Mouse (Mus musculus) lung, postnatal 0 days (tissue): Measurements from ENCODE around the gene Il17a. TPM values are rescaled to one million over a fixed set of nuclear protein-coding genes. Genes with fewer than 3 reads are reported as not detected.

Experiments
- ATAC-seq: fragments of 200-750 bp; cut with Nextera tagmentation; 2 replicates; pipeline ENCODE4 v1.8.0; 2017; ENCODE audit warnings: moderate library complexity
- DNase-seq: peaks from one replicate; pipeline ENCODE4 v3.0.0-alpha.2; 2016; ENCODE audit warnings: low spot score
- H3K27ac ChIP-seq: fragments of 300-500 bp; sonication (generic); 2 replicates; pipeline ENCODE4 v1.5.1; 2014; ENCODE audit warnings: antibody characterized with exemption, mild to moderate bottlenecking, low read length, mixed read lengths
- H3K27me3 ChIP-seq: fragments of 300-500 bp; sonication (generic); replicated peaks from 2 replicates; pipeline ENCODE4 v1.6.1; 2014; ENCODE audit warnings: low read length, mixed read lengths; ENCODE audit not compliant: insufficient read depth
- H3K36me3 ChIP-seq: fragments of 300-500 bp; sonication (generic); 2 replicates; pipeline ENCODE4 v1.6.1; 2014; ENCODE audit warnings: low read length, mixed read lengths; ENCODE audit not compliant: insufficient read depth
- H3K4me1 ChIP-seq: fragments of 300-500 bp; sonication (generic); 2 replicates; pipeline ENCODE4 v1.6.1; 2014; ENCODE audit warnings: antibody characterized with exemption, low read depth, low read length, mixed read lengths; ENCODE audit not compliant: insufficient read depth
- H3K4me2 ChIP-seq: fragments of 300-500 bp; sonication (generic); replicated peaks from 2 replicates; pipeline ENCODE4 v1.6.1; 2014; ENCODE audit warnings: low read depth, mild to moderate bottlenecking, low read length, moderate library complexity, mixed read lengths
- H3K4me3 ChIP-seq: fragments of 300-500 bp; sonication (generic); 2 replicates; pipeline ENCODE4 v1.5.1; 2014; ENCODE audit warnings: low read depth, low read length
- H3K9ac ChIP-seq: fragments of 300-500 bp; sonication (generic); replicated peaks from 2 replicates; pipeline ENCODE4 v1.6.1; 2014; ENCODE audit warnings: low read depth, mild to moderate bottlenecking
- H3K9me3 ChIP-seq: fragments of 300-500 bp; sonication (generic); 2 replicates; pipeline ENCODE4 v1.6.1; 2016; ENCODE audit warnings: low read length, mixed read lengths
- CTCF ChIP-seq: IDR thresholded peaks from 2 replicates; pipeline ENCODE4 v1.5.1; 2016; ENCODE audit warnings: antibody characterized with exemption, mild to moderate bottlenecking
- EP300 ChIP-seq: IDR thresholded peaks from 2 replicates; pipeline ENCODE4 v1.6.1; 2016; ENCODE audit warnings: antibody characterized with exemption, mild to moderate bottlenecking, control low read depth
- WGBS: fragments of 180-500 bp; shearing (Covaris S2); extraction: QIAGEN DNeasy Blood & Tissue Kit; methylation state at CpG from one replicate; pipeline ENCODE4 v1.1.7; 2014; 5-methylcytosine and 5-hydroxymethylcytosine counted together
- polyA plus RNA-seq: library from polyadenylated mRNA; unstranded; fragments of >200 nt; fragmentation: Nextera tagmentation; extraction: Ambion mirVana; gene quantifications from 2 replicates; pipeline ENCODE4 v1.2.1, GENCODE M21; 2015

Gene Il17a
- polyA plus RNA-seq = not detected in 2 replicates

DNA sequence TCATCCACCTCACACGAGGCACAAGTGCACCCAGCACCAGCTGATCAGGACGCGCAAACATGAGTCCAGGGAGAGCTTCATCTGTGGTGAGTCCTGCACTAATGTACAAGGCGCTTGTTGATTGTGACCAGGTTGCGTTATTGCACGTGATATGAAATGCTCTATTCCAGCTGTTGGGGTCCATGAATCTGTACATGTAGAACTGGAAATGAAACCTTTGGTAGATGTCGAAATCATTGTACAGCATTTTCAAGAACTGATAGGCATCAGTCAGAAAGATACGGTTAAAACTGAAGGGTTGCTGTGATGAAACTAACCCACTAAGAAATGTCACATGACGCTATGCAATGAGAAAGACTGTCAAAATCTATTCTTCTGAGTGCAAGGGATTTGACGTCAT is at the start of gene Il17a:
Gene Il17a (plus strand): TSS at position 3 of the 400 bp plus-strand sequence.
- Histone ChIP-seq H3K9ac (no peak within 1 kb of the TSS), H3K4me2 (no peak within 1 kb of the TSS), H3K27ac (no peak within 1 kb of the TSS), H3K4me3 (no peak within 1 kb of the TSS), H3K27me3 (no peaks in the 10 kb centered on the region), H3K9me3 (no peaks in the 10 kb centered on the region), H3K4me1 (no peaks in the 10 kb centered on the region), H3K36me3 (no peaks in the 10 kb centered on the region)
- 83% methylated on average over 10 of the region's 10 CpGs for WGBS
- ATAC-seq (no peak), DNase-seq (no peak)
- TF ChIP-seq CTCF (no peak), EP300 (no peak)

DNA sequence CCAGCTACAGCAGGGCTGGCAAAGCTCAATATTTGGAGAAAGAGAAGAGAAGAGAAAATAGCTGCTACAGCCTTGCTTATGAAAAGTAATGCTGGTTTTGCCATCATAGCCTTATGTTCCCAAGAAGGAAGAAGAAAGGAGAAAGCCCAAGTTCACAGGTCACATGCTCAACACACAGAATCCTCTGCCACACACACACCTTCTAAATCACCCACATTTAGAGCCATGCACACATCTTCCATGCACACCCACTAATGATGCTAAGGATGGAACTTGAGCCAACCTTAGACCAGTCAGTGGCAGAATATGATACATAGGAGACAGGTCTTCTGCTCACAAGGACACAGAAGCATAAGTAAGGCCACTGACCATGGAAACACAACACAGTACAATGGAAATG is 47.9 kb upstream of the Il17a start:
- TF ChIP-seq CTCF = no peak
- no peak for TF ChIP-seq EP300
- Histone ChIP-seq H3K4me1 (no peaks in the 10 kb centered on the region), H3K36me3 (no peaks in the 10 kb centered on the region), H3K9me3 (no peaks in the 10 kb centered on the region), H3K4me2 (no peak overlapping the region), H3K4me3 (no peak overlapping the region), H3K9ac (no peak overlapping the region), H3K27ac (no peak overlapping the region), H3K27me3 (no peaks in the 10 kb centered on the region)
- DNase-seq = no peak
- no peak for ATAC-seq

DNA sequence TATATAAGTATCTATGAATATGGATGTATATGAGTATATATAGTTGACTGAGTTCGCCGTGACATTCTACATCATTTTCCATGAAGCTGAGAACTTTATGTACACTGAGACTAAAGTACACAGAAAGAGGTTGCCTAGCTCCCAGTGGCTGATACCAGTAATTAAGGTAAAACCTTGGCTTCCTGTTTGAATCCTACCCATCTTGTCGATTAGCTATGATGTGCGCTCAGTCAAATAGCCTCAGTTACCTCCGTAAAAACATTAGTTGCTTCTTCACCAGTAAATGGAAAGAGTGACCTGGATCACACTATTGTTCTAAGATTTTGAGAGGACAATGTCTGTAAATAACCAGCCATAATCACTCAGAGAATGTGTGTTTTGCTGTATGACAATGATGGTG is 47.3 kb upstream of the Il17a start:
- no peak overlapping the region for H3K4me3 ChIP-seq
- no peak overlapping the region for H3K4me2 ChIP-seq
- no peak overlapping the region for H3K27ac ChIP-seq
- no peak for DNase-seq
- ATAC-seq = no peak
- no peaks in the 10 kb centered on the region for H3K27me3 ChIP-seq
- no peak for TF ChIP-seq CTCF
- H3K9ac ChIP-seq = no peak overlapping the region
- no peaks in the 10 kb centered on the region for H3K36me3 ChIP-seq
- H3K9me3 ChIP-seq = no peaks in the 10 kb centered on the region
- WGBS = 91% methylated on average over 5 of the region's 5 CpGs
- H3K4me1 ChIP-seq = no peaks in the 10 kb centered on the region

DNA sequence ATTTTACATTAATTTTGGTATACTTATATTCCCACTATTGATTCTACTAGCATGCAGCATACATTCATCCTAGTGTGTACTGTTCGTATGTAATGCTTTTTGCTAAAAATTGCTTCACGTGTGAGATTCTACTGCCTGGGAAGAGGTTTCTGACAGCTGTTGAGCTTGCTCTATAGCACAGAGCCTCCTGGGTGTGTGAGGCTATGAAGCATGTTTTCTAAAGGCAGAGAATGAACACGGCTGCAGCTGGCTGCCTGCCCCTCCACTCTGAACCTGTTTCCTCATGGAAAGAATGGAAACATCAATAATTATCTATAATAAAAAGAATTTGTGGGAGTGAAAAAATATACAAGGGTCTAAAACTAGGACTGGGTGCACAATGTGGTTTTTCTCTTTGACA is 46.9 kb upstream of the Il17a start:
- Histone ChIP-seq H3K27ac (no peak overlapping the region), H3K4me3 (no peak overlapping the region), H3K9me3 (no peaks in the 10 kb centered on the region), H3K9ac (no peak overlapping the region), H3K27me3 (no peaks in the 10 kb centered on the region), H3K4me2 (no peak overlapping the region), H3K4me1 (no peaks in the 10 kb centered on the region), H3K36me3 (no peaks in the 10 kb centered on the region)
- ATAC-seq (no peak), DNase-seq (no peak)
- WGBS = 73% methylated on average over 3 of the region's 3 CpGs
- TF ChIP-seq EP300 = no peak
- no peak for TF ChIP-seq CTCF

DNA sequence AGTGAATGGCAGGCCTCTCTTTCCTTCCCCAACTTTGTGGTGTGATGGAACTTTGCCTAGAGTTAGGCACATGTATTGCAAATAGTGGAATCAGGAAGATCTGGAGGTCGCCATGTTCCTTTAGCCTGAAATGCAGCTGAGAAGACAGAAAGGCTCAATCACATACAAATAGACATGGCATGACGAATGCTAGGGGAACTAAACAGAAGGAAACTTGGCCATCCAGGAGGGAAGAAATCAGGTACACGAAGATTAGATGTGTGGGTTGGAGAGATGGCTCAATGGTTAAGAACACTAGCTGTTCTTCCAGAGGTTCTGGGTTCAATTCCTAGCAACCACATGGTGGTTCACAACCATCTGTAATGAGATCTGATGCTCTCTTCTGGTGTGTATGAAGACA is 46.3 kb upstream of the Il17a start:
- DNase-seq = no peak

DNA sequence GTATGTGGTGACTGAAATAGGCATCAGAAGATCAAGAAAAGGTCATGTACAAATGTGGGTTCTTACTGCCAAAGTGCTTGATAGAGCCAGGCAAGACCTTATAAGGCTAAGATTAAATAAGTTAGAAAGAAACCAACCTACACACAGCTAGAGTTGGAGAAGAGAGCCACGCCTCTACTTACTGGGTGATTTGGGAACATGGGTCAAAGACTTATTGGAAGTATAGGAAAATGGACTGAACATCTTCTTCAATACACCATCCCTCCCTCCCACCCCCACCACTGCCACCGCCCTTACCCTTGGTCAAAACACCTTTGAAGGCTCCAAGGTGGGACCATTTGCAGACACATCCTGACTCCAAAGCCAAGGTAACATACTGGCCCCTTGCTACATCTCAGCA is 45.3 kb upstream of the Il17a start:
- ATAC-seq (no peak), DNase-seq (no peak)

More for the DNA sequence above, 46.3 kb upstream of the Il17a start:
- Histone ChIP-seq H3K4me2 (no peak overlapping the region), H3K27me3 (no peaks in the 10 kb centered on the region), H3K9ac (no peak overlapping the region), H3K4me3 (no peak overlapping the region), H3K36me3 (no peaks in the 10 kb centered on the region), H3K9me3 (no peaks in the 10 kb centered on the region), H3K27ac (no peak overlapping the region), H3K4me1 (no peaks in the 10 kb centered on the region)
- 83% methylated on average over 3 of the region's 3 CpGs for WGBS
- no peak for TF ChIP-seq EP300
- TF ChIP-seq CTCF = no peak
- no peak for ATAC-seq

DNA sequence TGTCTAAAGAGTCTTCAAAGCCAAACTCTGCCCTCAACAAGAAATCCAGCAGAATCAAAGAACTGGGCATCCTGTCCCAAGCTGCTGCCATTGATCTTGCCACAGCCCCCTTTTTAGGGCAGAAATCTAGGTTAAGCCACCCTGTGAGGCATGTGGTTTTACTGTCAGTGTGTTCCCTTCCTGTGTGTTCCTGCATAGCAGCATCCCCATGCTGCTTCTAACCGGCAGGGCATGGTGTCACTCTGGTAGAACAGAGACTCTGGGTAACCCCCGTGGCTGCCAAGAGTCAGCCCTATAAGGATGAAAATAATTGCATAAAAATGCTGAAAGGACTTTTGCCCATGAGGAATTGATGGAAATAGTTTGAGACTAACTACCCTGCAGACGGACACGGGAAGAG is 44.8 kb upstream of the Il17a start:
- no peak overlapping the region for H3K4me3 ChIP-seq
- H3K27ac ChIP-seq = no peak overlapping the region
- no peak overlapping the region for H3K4me2 ChIP-seq
- no peaks in the 10 kb centered on the region for H3K36me3 ChIP-seq
- WGBS = 77% methylated on average over 4 of the region's 4 CpGs
- no peaks in the 10 kb centered on the region for H3K4me1 ChIP-seq
- no peaks in the 10 kb centered on the region for H3K9me3 ChIP-seq
- no peak overlapping the region for H3K9ac ChIP-seq
- TF ChIP-seq CTCF = no peak
- TF ChIP-seq EP300 = no peak
- ATAC-seq (no peak), DNase-seq (no peak)
- no peaks in the 10 kb centered on the region for H3K27me3 ChIP-seq

More for the DNA sequence above, 45.3 kb upstream of the Il17a start:
- H3K4me2 ChIP-seq = no peak overlapping the region
- H3K4me3 ChIP-seq = no peak overlapping the region
- no peaks in the 10 kb centered on the region for H3K9me3 ChIP-seq
- no peak overlapping the region for H3K27ac ChIP-seq
- no peak overlapping the region for H3K9ac ChIP-seq
- H3K4me1 ChIP-seq = no peaks in the 10 kb centered on the region
- H3K27me3 ChIP-seq = no peaks in the 10 kb centered on the region
- WGBS = 88% methylated on average over 2 of the region's 2 CpGs
- no peak for TF ChIP-seq CTCF
- no peak for TF ChIP-seq EP300
- no peaks in the 10 kb centered on the region for H3K36me3 ChIP-seq
